Mouse (Mus musculus) intestine, postnatal 0 days (tissue): ENCODE data around the gene Ppil6. TPM values are rescaled to one million over a fixed set of nuclear protein-coding genes. Genes with fewer than 3 reads are reported as not detected.

Source experiments
- ATAC-seq: fragments of 200-750 bp; cut with Nextera tagmentation; 2 replicates; pipeline ENCODE4 v1.8.0; 2017; ENCODE audit warnings: mild to moderate bottlenecking, moderate TSS enrichment, moderate library complexity
- H3K27ac ChIP-seq: fragments of 300-500 bp; sonication (generic); 2 replicates; pipeline ENCODE4 v1.5.1; 2014; ENCODE audit warnings: mild to moderate bottlenecking, low read depth, low read length, moderate library complexity
- H3K27me3 ChIP-seq: fragments of 300-500 bp; sonication (generic); replicated peaks from 2 replicates; pipeline ENCODE4 v1.6.1; 2014; ENCODE audit warnings: low read length, mixed read lengths; ENCODE audit not compliant: control insufficient read depth, insufficient read depth
- H3K36me3 ChIP-seq: fragments of 300-500 bp; sonication (generic); 2 replicates; pipeline ENCODE4 v1.6.1; 2014; ENCODE audit warnings: mild to moderate bottlenecking, moderate library complexity; ENCODE audit not compliant: control insufficient read depth, insufficient read depth
- H3K4me1 ChIP-seq: fragments of 300-500 bp; sonication (generic); replicated peaks from 2 replicates; pipeline ENCODE4 v1.6.1; 2014; ENCODE audit warnings: antibody characterized with exemption, low read length, mixed read lengths; ENCODE audit not compliant: control insufficient read depth, insufficient read depth
- H3K4me2 ChIP-seq: fragments of 300-500 bp; sonication (generic); replicated peaks from 2 replicates; pipeline ENCODE4 v1.6.1; 2014; ENCODE audit warnings: low read depth, mild to moderate bottlenecking, moderate library complexity
- H3K4me3 ChIP-seq: fragments of 300-500 bp; sonication (generic); 2 replicates; pipeline ENCODE4 v1.5.1; 2014; ENCODE audit warnings: low read depth, low read length
- H3K9ac ChIP-seq: fragments of 300-500 bp; sonication (generic); 2 replicates; pipeline ENCODE4 v1.6.1; 2014; ENCODE audit warnings: mild to moderate bottlenecking, low read depth, low read length
- H3K9me3 ChIP-seq: fragments of 300-500 bp; sonication (generic); 2 replicates; pipeline ENCODE4 v1.6.1; 2016; ENCODE audit warnings: mixed run types; ENCODE audit not compliant: control insufficient read depth
- CTCF ChIP-seq: sonication (generic); IDR thresholded peaks from 2 replicates; pipeline ENCODE4 v1.5.1; 2016; ENCODE audit warnings: low read depth, mild to moderate bottlenecking, control low read depth, antibody characterized with exemption, moderate library complexity
- WGBS: fragments of 180-500 bp; shearing (Covaris S2); extraction: QIAGEN DNeasy Blood & Tissue Kit; methylation state at CpG from one replicate; pipeline ENCODE4 v1.1.7; 2014; 5-methylcytosine and 5-hydroxymethylcytosine counted together
- polyA plus RNA-seq: library from polyadenylated mRNA; unstranded; fragments of >200 nt; fragmentation: Nextera tagmentation; extraction: Ambion mirVana; gene quantifications from 2 replicates; pipeline ENCODE4 v1.2.1, GENCODE M21; 2015

Gene Ppil6
- polyA plus RNA-seq, 1 experiment from 2014 or later: 1.3 TPM

GRCm38 (mm10) chr10:41529972-41530371 is 39.7 kb downstream of the Ppil6 start:
- TF ChIP-seq CTCF: no peak
- H3K4me2 ChIP-seq: no peak overlapping the region
- H3K4me1 ChIP-seq: no peaks in the 10 kb centered on the region
- 83% methylated on average over 5 of the region's 5 CpGs for WGBS
- H3K4me3 ChIP-seq: no peak overlapping the region
- no peak for ATAC-seq
- peaks cover 49% of the 10 kb centered on the region for H3K36me3 ChIP-seq
- H3K9ac ChIP-seq: no peak overlapping the region
- no peak overlapping the region for H3K27ac ChIP-seq
- no peaks in the 10 kb centered on the region for H3K27me3 ChIP-seq
- H3K9me3 ChIP-seq: no peaks in the 10 kb centered on the region

- 98% methylated on average over 2 of the region's 2 CpGs for WGBS
- Histone ChIP-seq H3K27me3 (no peaks in the 10 kb centered on the region), H3K9ac (no peak overlapping the region), H3K4me3 (no peak overlapping the region), H3K27ac (no peak overlapping the region), H3K4me1 (no peaks in the 10 kb centered on the region), H3K36me3 (peaks cover 16% of the 10 kb centered on the region), H3K9me3 (no peaks in the 10 kb centered on the region), H3K4me2 (no peak overlapping the region)
- ATAC-seq: no peak
- no peak for TF ChIP-seq CTCF
Measured at GRCm38 (mm10) chr10:41535991-41536390, 45.8 kb downstream of the Ppil6 start.

- H3K36me3 ChIP-seq: peaks cover 16% of the 10 kb centered on the region
- H3K4me3 ChIP-seq: no peak overlapping the region
- no peaks in the 10 kb centered on the region for H3K9me3 ChIP-seq
- no peak overlapping the region for H3K27ac ChIP-seq
- no peaks in the 10 kb centered on the region for H3K4me1 ChIP-seq
- no peaks in the 10 kb centered on the region for H3K27me3 ChIP-seq
- H3K4me2 ChIP-seq: no peak overlapping the region
- TF ChIP-seq CTCF: no peak
- no peak overlapping the region for H3K9ac ChIP-seq
- 87% methylated on average over 1 of the region's 1 CpGs for WGBS
- ATAC-seq: no peak
Measured at GRCm38 (mm10) chr10:41536714-41537113, 46.5 kb downstream of the Ppil6 start.

- H3K9me3 ChIP-seq: no peaks in the 10 kb centered on the region
- ATAC-seq: no peak
- no peak for TF ChIP-seq CTCF
- H3K9ac ChIP-seq: no peak overlapping the region
- no peaks in the 10 kb centered on the region for H3K4me1 ChIP-seq
- no peaks in the 10 kb centered on the region for H3K27me3 ChIP-seq
- no peak overlapping the region for H3K4me2 ChIP-seq
- H3K36me3 ChIP-seq: peaks cover 16% of the 10 kb centered on the region
- H3K27ac ChIP-seq: no peak overlapping the region
- 94% methylated on average over 4 of the region's 4 CpGs for WGBS
- no peak overlapping the region for H3K4me3 ChIP-seq
Measured at GRCm38 (mm10) chr10:41537226-41537982, 47.2 kb downstream of the Ppil6 start.

GRCm38 (mm10) chr10:41537983-41538330 is 47.7 kb downstream of the Ppil6 start:
- no peak for TF ChIP-seq CTCF
- 95% methylated on average over 3 of the region's 3 CpGs for whole genome bisulfite sequencing
- Histone ChIP-seq H3K4me2 (no peak overlapping the region), H3K4me3 (no peak overlapping the region), H3K9me3 (no peaks in the 10 kb centered on the region), H3K27me3 (no peaks in the 10 kb centered on the region), H3K36me3 (peaks cover 12% of the 10 kb centered on the region), H3K9ac (no peak overlapping the region), H3K27ac (no peak overlapping the region), H3K4me1 (no peaks in the 10 kb centered on the region)
- no peak for ATAC-seq

GRCm38 (mm10) chr10:41538986-41539385 is 48.7 kb downstream of the Ppil6 start:
- H3K9me3 ChIP-seq: no peaks in the 10 kb centered on the region
- no peak overlapping the region for H3K9ac ChIP-seq
- H3K4me2 ChIP-seq: no peak overlapping the region
- WGBS: 90% methylated on average over 4 of the region's 4 CpGs
- H3K4me3 ChIP-seq: no peak overlapping the region
- H3K4me1 ChIP-seq: no peaks in the 10 kb centered on the region
- peaks cover 10% of the 10 kb centered on the region for H3K36me3 ChIP-seq
- TF ChIP-seq CTCF: no peak
- H3K27ac ChIP-seq: no peak overlapping the region
- ATAC-seq: no peak
- H3K27me3 ChIP-seq: no peaks in the 10 kb centered on the region
